Mouse (Mus musculus): ENCODE data around the gene Nup188.

- TF ChIP-seq CTCF (conservative IDR thresholded peaks at IDR 0.05; ENCODE audit: low read length) (no peak), NANOG (IDR thresholded peaks at IDR 0.05; ENCODE audit: borderline replicate concordance, low read length) (no peak), POU5F1 (IDR thresholded peaks at IDR 0.05; ENCODE audit: borderline replicate concordance, low read length) (no peak)
Measured at GRCm38 (mm10) chr2:30249182-30249581, 37.0 kb upstream of the Nup188 start.

Measured in E14TG2a.4 (cell line).